Mouse (Mus musculus) megakaryocyte-erythroid progenitor cell, adult 5-6 weeks (primary cell): Measurements from ENCODE around the gene Cd300ld5. TPM values are rescaled to one million over a fixed set of nuclear protein-coding genes. Genes with fewer than 3 reads are reported as not detected.
"Not testable (repeated sequence)": the region's sequence is repeated elsewhere in the genome, so short reads cannot be mapped to it uniquely, and the experiment has no call there.

Source experiments
- ATAC-seq: replicated peaks from 2 replicates; pipeline ENCODE4 v1.8.0; 2016; ENCODE audit warnings: mild to moderate bottlenecking, inconsistent platforms; ENCODE audit not compliant: severe bottlenecking, poor library complexity, low FRiP score, low TSS enrichment
- total RNA-seq, 2 experiments: library from RNA; stranded (forward) in 1 of 2; stranded (reverse) in 1 of 2; fragments of 200-1000, 215-1000 nt in 1 of 2; fragments of >200 nt in 1 of 2; fragmentation: Nextera tagmentation in 1 of 2; gene quantifications; 2 replicates each; pipeline ENCODE4 v1.2.3; 2014 to 2017

The Cd300ld5 gene
- total RNA-seq, 2 experiments from 2014 or later, result 1.3 TPM; not detected in 1

GRCm38 (mm10) chr11:115052991-115053390 lies 15.4 kb upstream of the Cd300ld5 start:
- ATAC-seq, result no peak

GRCm38 (mm10) chr11:115052206-115052605 lies 14.6 kb upstream of the Cd300ld5 start:
- ATAC-seq, result peak; percentile 60

- ATAC-seq, result no peak
Observed at GRCm38 (mm10) chr11:115049282-115049895, 11.8 kb upstream of the Cd300ld5 start.

GRCm38 (mm10) chr11:115048259-115048658 lies 10.7 kb upstream of the Cd300ld5 start, which contains the start of gene Cd300ld3:
Cd300ld3 (minus strand) TSS chr11:115048409.
- ATAC-seq, result no peak

GRCm38 (mm10) chr11:115026912-115027311 lies 10.7 kb downstream of the Cd300ld5 start, which contains the start of gene Cd300ld4:
Cd300ld4 (minus strand) TSS chr11:115027012.
- ATAC-seq, result not testable (repeated sequence)

- not testable (repeated sequence) for ATAC-seq
Observed at GRCm38 (mm10) chr11:115016093-115016492, 21.5 kb downstream of the Cd300ld5 start, which contains the start of gene Cd300ld2. Cd300ld2 (minus strand) TSS chr11:115016193.

GRCm38 (mm10) chr11:115004070-115004469 lies 33.5 kb downstream of the Cd300ld5 start:
- ATAC-seq, result no peak

GRCm38 (mm10) chr11:115001474-115002040 lies 36.0 kb downstream of the Cd300ld5 start, which contains the start of gene Cd300c2:
Cd300c2 (minus strand) TSS chr11:115001880.
- ATAC-seq, result no peak

- no peak for ATAC-seq
Observed at GRCm38 (mm10) chr11:114989793-114990192, 47.8 kb downstream of the Cd300ld5 start, which contains the start of gene Cd300ld. Cd300ld (minus strand) TSS chr11:114989922.

- ATAC-seq, result no peak
Observed at GRCm38 (mm10) chr11:114981866-114982265, 55.7 kb downstream of the Cd300ld5 start.

Other genes starting within 250 kb of the Cd300ld5 start
- gene Btbd17, start 241.8 kb downstream of the Cd300ld5 start, total RNA-seq (2014; fragmentation: Nextera tagmentation), result not detected in 2 replicates
- gene Btbd17, start 241.8 kb downstream of the Cd300ld5 start, total RNA-seq (2017), result not detected in 2 replicates
- gene Gpr142, start 238.8 kb downstream of the Cd300ld5 start, total RNA-seq (2014; fragmentation: Nextera tagmentation), result not detected in 2 replicates
- not detected in 2 replicates for gene Gpr142, start 238.8 kb downstream of the Cd300ld5 start, total RNA-seq (2017)
- not detected in 2 replicates for gene Gprc5c, start 186.6 kb downstream of the Cd300ld5 start, total RNA-seq (2014; fragmentation: Nextera tagmentation)
- not detected in 2 replicates for gene Gprc5c, start 186.6 kb downstream of the Cd300ld5 start, total RNA-seq (2017)
- 0.52 and 1.9 TPM in 2 replicates for gene Cd300a, start 147.7 kb downstream of the Cd300ld5 start, total RNA-seq (2014; fragmentation: Nextera tagmentation)
- 1.3 and 5.7 TPM in 2 replicates for gene Cd300a, start 147.7 kb downstream of the Cd300ld5 start, total RNA-seq (2017)
- not detected in 2 replicates for gene Cd300lb, start 103.4 kb downstream of the Cd300ld5 start, total RNA-seq (2014; fragmentation: Nextera tagmentation)
- 0.05 TPM in 1 of 2 replicates, not detected in the other for gene Cd300lb, start 103.4 kb downstream of the Cd300ld5 start, total RNA-seq (2017)
- gene Cd300c, start 68.6 kb downstream of the Cd300ld5 start, total RNA-seq (2014; fragmentation: Nextera tagmentation), result not detected in 2 replicates
- not detected in 2 replicates for gene Cd300c, start 68.6 kb downstream of the Cd300ld5 start, total RNA-seq (2017)
- not detected in 2 replicates for gene Cd300ld, start 47.8 kb downstream of the Cd300ld5 start, total RNA-seq (2014; fragmentation: Nextera tagmentation)
- gene Cd300ld, start 47.8 kb downstream of the Cd300ld5 start, total RNA-seq (2017), result not detected in 2 replicates
- not detected in 2 replicates for gene Cd300c2, start 35.9 kb downstream of the Cd300ld5 start, total RNA-seq (2014; fragmentation: Nextera tagmentation)
- gene Cd300c2, start 35.9 kb downstream of the Cd300ld5 start, total RNA-seq (2017), result not detected in 2 replicates
- not detected in 2 replicates for gene Cd300ld2, start 21.6 kb downstream of the Cd300ld5 start, total RNA-seq (2014; fragmentation: Nextera tagmentation)
- not detected in 2 replicates for gene Cd300ld2, start 21.6 kb downstream of the Cd300ld5 start, total RNA-seq (2017)
- not detected in 2 replicates for gene Cd300ld4, start 10.8 kb downstream of the Cd300ld5 start, total RNA-seq (2014; fragmentation: Nextera tagmentation)
- 1.3 TPM in 1 of 2 replicates, not detected in the other for gene Cd300ld4, start 10.8 kb downstream of the Cd300ld5 start, total RNA-seq (2017)
- not detected in 2 replicates for gene Cd300ld3, start 10.6 kb upstream of the Cd300ld5 start, total RNA-seq (2014; fragmentation: Nextera tagmentation)
- gene Cd300ld3, start 10.6 kb upstream of the Cd300ld5 start, total RNA-seq (2017), result 1.3 TPM in 1 of 2 replicates, not detected in the other
- not detected in 2 replicates for gene Cd300e, start 24.4 kb upstream of the Cd300ld5 start, total RNA-seq (2014; fragmentation: Nextera tagmentation)
- gene Cd300e, start 24.4 kb upstream of the Cd300ld5 start, total RNA-seq (2017), result not detected in 2 replicates
- gene Rab37, start 53.7 kb upstream of the Cd300ld5 start, total RNA-seq (2014; fragmentation: Nextera tagmentation), result 24.4 and 34.3 TPM in 2 replicates
- 23.5 and 74.4 TPM in 2 replicates for gene Rab37, start 53.7 kb upstream of the Cd300ld5 start, total RNA-seq (2017)
- gene Cd300lf, start 96.2 kb upstream of the Cd300ld5 start, total RNA-seq (2014; fragmentation: Nextera tagmentation), result 2.1 TPM in 1 of 2 replicates, not detected in the other
- gene Cd300lf, start 96.2 kb upstream of the Cd300ld5 start, total RNA-seq (2017), result 1.0 and 3.4 TPM in 2 replicates
- 20.4 and 22.2 TPM in 2 replicates for gene Slc9a3r1, start 125.6 kb upstream of the Cd300ld5 start, total RNA-seq (2014; fragmentation: Nextera tagmentation)
- 25.9 and 28.3 TPM in 2 replicates for gene Slc9a3r1, start 125.6 kb upstream of the Cd300ld5 start, total RNA-seq (2017)
- gene Tmem104, start 149.7 kb upstream of the Cd300ld5 start, total RNA-seq (2014; fragmentation: Nextera tagmentation), result 5.0 and 10.1 TPM in 2 replicates
- gene Tmem104, start 149.7 kb upstream of the Cd300ld5 start, total RNA-seq (2017), result 1.8 and 7.9 TPM in 2 replicates
- gene Nat9, start 150.1 kb upstream of the Cd300ld5 start, total RNA-seq (2014; fragmentation: Nextera tagmentation), result 15.0 and 24.9 TPM in 2 replicates
- gene Nat9, start 150.1 kb upstream of the Cd300ld5 start, total RNA-seq (2017), result 19.4 and 51.5 TPM in 2 replicates
- not detected in 2 replicates for gene Grin2c, start 229.5 kb upstream of the Cd300ld5 start, total RNA-seq (2014; fragmentation: Nextera tagmentation)
- gene Grin2c, start 229.5 kb upstream of the Cd300ld5 start, total RNA-seq (2017), result not detected in 2 replicates
- 17.0 and 18.6 TPM in 2 replicates for gene Fdxr, start 239.3 kb upstream of the Cd300ld5 start, total RNA-seq (2014; fragmentation: Nextera tagmentation)
- gene Fdxr, start 239.3 kb upstream of the Cd300ld5 start, total RNA-seq (2017), result 5.9 and 20.8 TPM in 2 replicates